Mouse (Mus musculus) heart, embryonic 12.5 days (tissue): Measurements from ENCODE around the gene Tmem120a. TPM values are rescaled to one million over a fixed set of nuclear protein-coding genes. Genes with fewer than 3 reads are reported as not detected.

ENCODE experiments used
- ATAC-seq: fragments of 200-750 bp; cut with Nextera tagmentation; 2 replicates; pipeline ENCODE4 v1.8.0; 2017; ENCODE audit warnings: moderate TSS enrichment, moderate library complexity; ENCODE audit not compliant: insufficient number of reproducible peaks, low FRiP score
- H3K27ac ChIP-seq: fragments of 300-500 bp; sonication (generic); 2 replicates; pipeline ENCODE4 v1.5.1; 2016; ENCODE audit warnings: mild to moderate bottlenecking, moderate library complexity; ENCODE audit not compliant: poor library complexity, severe bottlenecking
- H3K27me3 ChIP-seq: fragments of 300-500 bp; sonication (generic); replicated peaks from 2 replicates; pipeline ENCODE4 v1.6.1; 2016; ENCODE audit warnings: mild to moderate bottlenecking, moderate library complexity
- H3K36me3 ChIP-seq: fragments of 300-500 bp; sonication (generic); 2 replicates; pipeline ENCODE4 v1.6.1; 2016; ENCODE audit warnings: mild to moderate bottlenecking, moderate library complexity
- H3K4me1 ChIP-seq: fragments of 300-500 bp; sonication (generic); replicated peaks from 2 replicates; pipeline ENCODE4 v1.6.1; 2016; ENCODE audit warnings: mild to moderate bottlenecking
- H3K4me2 ChIP-seq: fragments of 300-500 bp; sonication (generic); 2 replicates; pipeline ENCODE4 v1.6.1; 2016; ENCODE audit warnings: mild to moderate bottlenecking, moderate library complexity
- H3K4me3 ChIP-seq: fragments of 300-500 bp; sonication (generic); 2 replicates; pipeline ENCODE4 v1.5.1; 2016; ENCODE audit warnings: mild to moderate bottlenecking
- H3K9ac ChIP-seq: fragments of 300-500 bp; sonication (generic); 2 replicates; pipeline ENCODE4 v1.6.1; 2016; ENCODE audit warnings: mild to moderate bottlenecking, moderate library complexity
- H3K9me3 ChIP-seq: fragments of 300-500 bp; sonication (generic); replicated peaks from 2 replicates; pipeline ENCODE4 v1.6.1; 2016; ENCODE audit warnings: mild to moderate bottlenecking, moderate library complexity
- WGBS: fragments of 180-500 bp; shearing (Covaris S2); methylation state at CpG from one replicate; pipeline ENCODE4 v1.1.7; 2016; 5-methylcytosine and 5-hydroxymethylcytosine counted together
- polyA plus RNA-seq: library from polyadenylated mRNA; unstranded; fragments of >200 nt; fragmentation: Nextera tagmentation; extraction: Ambion mirVana; gene quantifications from 2 replicates; pipeline ENCODE4 v1.2.1, GENCODE M21; 2016

The Tmem120a gene
- polyA plus RNA-seq, 1 experiment from 2014 or later, result 34.5 TPM

- H3K4me2 ChIP-seq, result 0 out of 2 replicates have a peak overlapping the region, but pooled peaks have one; percentile 2
- peaks cover 51% of the 10 kb centered on the region for H3K4me1 ChIP-seq
- no peaks in the 10 kb centered on the region for H3K27me3 ChIP-seq
- H3K4me3 ChIP-seq, result no peak overlapping the region
- 58% methylated on average over 11 of the region's 11 CpGs for WGBS
- H3K27ac ChIP-seq, result no peak overlapping the region; the same call in 1 of the 2 replicates
- no peaks in the 10 kb centered on the region for H3K9me3 ChIP-seq
- H3K9ac ChIP-seq, result no peak overlapping the region
- ATAC-seq, result no peak
- H3K36me3 ChIP-seq, result peaks cover 13% of the 10 kb centered on the region
Measured at GRCm38 (mm10) chr5:135722121-135722520, 22.1 kb downstream of the Tmem120a start.

GRCm38 (mm10) chr5:135721076-135721475 lies 23.2 kb downstream of the Tmem120a start:
- Histone ChIP-seq H3K4me1 (peaks cover 41% of the 10 kb centered on the region), H3K27ac (no peak overlapping the region), H3K36me3 (peaks cover 23% of the 10 kb centered on the region), H3K27me3 (no peaks in the 10 kb centered on the region), H3K4me2 (no peak overlapping the region), H3K9ac (no peak overlapping the region), H3K9me3 (no peaks in the 10 kb centered on the region), H3K4me3 (no peak overlapping the region)
- 93% methylated on average over 8 of the region's 8 CpGs for WGBS
- ATAC-seq, result no peak

- no peak for ATAC-seq
- no peak overlapping the region for H3K4me3 ChIP-seq
- H3K27ac ChIP-seq, result no peak overlapping the region
- peaks cover 28% of the 10 kb centered on the region for H3K36me3 ChIP-seq
- no peak overlapping the region for H3K9ac ChIP-seq
- peaks cover 31% of the 10 kb centered on the region for H3K4me1 ChIP-seq
- 71% methylated on average over 3 of the region's 3 CpGs for WGBS
- H3K4me2 ChIP-seq, result no peak overlapping the region
- H3K27me3 ChIP-seq, result no peaks in the 10 kb centered on the region
- H3K9me3 ChIP-seq, result no peaks in the 10 kb centered on the region
Measured at GRCm38 (mm10) chr5:135720121-135720520, 24.1 kb downstream of the Tmem120a start.

GRCm38 (mm10) chr5:135719586-135720120 lies 24.6 kb downstream of the Tmem120a start:
- 83% methylated on average over 10 of the region's 10 CpGs for WGBS

GRCm38 (mm10) chr5:135715624-135716023 lies 28.6 kb downstream of the Tmem120a start:
- no peak overlapping the region for H3K27ac ChIP-seq
- peaks cover 28% of the 10 kb centered on the region for H3K36me3 ChIP-seq
- no peak for ATAC-seq
- H3K4me1 ChIP-seq, result peaks cover 28% of the 10 kb centered on the region
- H3K27me3 ChIP-seq, result no peaks in the 10 kb centered on the region
- 44% methylated on average over 10 of the region's 10 CpGs for WGBS
- no peak overlapping the region for H3K4me3 ChIP-seq
- no peak overlapping the region for H3K4me2 ChIP-seq
- H3K9me3 ChIP-seq, result no peaks in the 10 kb centered on the region
- no peak overlapping the region for H3K9ac ChIP-seq

More at GRCm38 (mm10) chr5:135719586-135720120, 24.6 kb downstream of the Tmem120a start:
- H3K4me1 ChIP-seq, result peaks cover 27% of the 10 kb centered on the region
- ATAC-seq, result no peak
- no peaks in the 10 kb centered on the region for H3K9me3 ChIP-seq
- no peak overlapping the region for H3K4me2 ChIP-seq
- H3K4me3 ChIP-seq, result no peak overlapping the region
- no peak overlapping the region for H3K27ac ChIP-seq
- H3K27me3 ChIP-seq, result no peaks in the 10 kb centered on the region
- H3K36me3 ChIP-seq, result peaks cover 28% of the 10 kb centered on the region
- no peak overlapping the region for H3K9ac ChIP-seq

- peak overlapping the region; percentile 46 for H3K27ac ChIP-seq
- peaks cover 30% of the 10 kb centered on the region for H3K36me3 ChIP-seq
- no peak overlapping the region for H3K4me3 ChIP-seq
- H3K4me1 ChIP-seq, result peaks cover 29% of the 10 kb centered on the region
- H3K4me2 ChIP-seq, result peak overlapping the region; percentile 24
- WGBS, result 48% methylated on average over 16 of the region's 16 CpGs
- H3K9me3 ChIP-seq, result 0 out of 2 replicates have a peak, but pooled peaks cover 4% of the 10 kb centered on the region
- H3K9ac ChIP-seq, result no peak overlapping the region
- no peaks in the 10 kb centered on the region for H3K27me3 ChIP-seq
- peak; percentile 80 for ATAC-seq
Measured at GRCm38 (mm10) chr5:135713441-135714218, 30.6 kb downstream of the Tmem120a start.

GRCm38 (mm10) chr5:135712803-135713202 lies 31.4 kb downstream of the Tmem120a start:
- Histone ChIP-seq H3K4me2 (no peak overlapping the region), H3K4me1 (peaks cover 29% of the 10 kb centered on the region), H3K9ac (no peak overlapping the region), H3K36me3 (peaks cover 32% of the 10 kb centered on the region), H3K27ac (peak overlapping the region; percentile 46; the same call in 1 of the 2 replicates), H3K27me3 (no peaks in the 10 kb centered on the region), H3K9me3 (0 out of 2 replicates have a peak, but pooled peaks cover 4% of the 10 kb centered on the region), H3K4me3 (no peak overlapping the region)
- 30% methylated on average over 4 of the region's 4 CpGs for WGBS
- no peak for ATAC-seq

- Histone ChIP-seq H3K27me3 (no peaks in the 10 kb centered on the region), H3K36me3 (peaks cover 33% of the 10 kb centered on the region), H3K9me3 (0 out of 2 replicates have a peak, but pooled peaks cover 4% of the 10 kb centered on the region), H3K9ac (no peak overlapping the region), H3K4me2 (no peak overlapping the region), H3K27ac (no peak overlapping the region), H3K4me3 (no peak overlapping the region), H3K4me1 (peaks cover 29% of the 10 kb centered on the region)
- WGBS, result 86% methylated on average over 13 of the region's 13 CpGs
- ATAC-seq, result no peak
Measured at GRCm38 (mm10) chr5:135711582-135712355, 32.5 kb downstream of the Tmem120a start.

- H3K4me1 ChIP-seq, result peaks cover 29% of the 10 kb centered on the region
- peaks cover 29% of the 10 kb centered on the region for H3K36me3 ChIP-seq
- no peaks in the 10 kb centered on the region for H3K27me3 ChIP-seq
- no peak overlapping the region for H3K9ac ChIP-seq
- H3K27ac ChIP-seq, result no peak overlapping the region
- 0 out of 2 replicates have a peak, but pooled peaks cover 4% of the 10 kb centered on the region for H3K9me3 ChIP-seq
- 76% methylated on average over 7 of the region's 7 CpGs for WGBS
- H3K4me3 ChIP-seq, result no peak overlapping the region
- H3K4me2 ChIP-seq, result no peak overlapping the region
- no peak for ATAC-seq
Measured at GRCm38 (mm10) chr5:135710599-135711214, 33.5 kb downstream of the Tmem120a start.

GRCm38 (mm10) chr5:135709716-135710115 lies 34.5 kb downstream of the Tmem120a start:
- no peak for ATAC-seq
- no peaks in the 10 kb centered on the region for H3K27me3 ChIP-seq
- H3K4me3 ChIP-seq, result no peak overlapping the region
- H3K4me2 ChIP-seq, result no peak overlapping the region
- peaks cover 27% of the 10 kb centered on the region for H3K36me3 ChIP-seq
- no peak overlapping the region for H3K27ac ChIP-seq
- H3K4me1 ChIP-seq, result peaks cover 29% of the 10 kb centered on the region
- H3K9ac ChIP-seq, result no peak overlapping the region
- WGBS, result 90% methylated on average over 5 of the region's 5 CpGs
- 0 out of 2 replicates have a peak, but pooled peaks cover 4% of the 10 kb centered on the region for H3K9me3 ChIP-seq
